Mouse (Mus musculus): ENCODE measurements at regions not wholly inside any gene's neighbourhood (a gene's known extent, or its start where the extent isn't known, plus 50 kb on each side); places are given as distances from the start of the nearest gene placed in this dataset.

- H3K4me1 ChIP-seq (ENCODE audit: control insufficient read depth, insufficient read depth, insufficient read length, low read length), result no peaks in the 10 kb centered on the region
- H3K27ac ChIP-seq (ENCODE audit: insufficient read depth, low read depth, low read length), result no peak overlapping the region
- H3K36me3 ChIP-seq (ENCODE audit: control insufficient read depth, insufficient read depth, low read length), result no peaks in the 10 kb centered on the region
- no peak for TF ChIP-seq POLR2A (IDR thresholded peaks at IDR 0.05; ENCODE audit: low read depth, low read length)
- no peak for TF ChIP-seq CTCF (IDR thresholded peaks at IDR 0.05; ENCODE audit: extremely low read depth, insufficient read length, insufficient replicate concordance, low read depth, low read length)
- H3K27me3 ChIP-seq (ENCODE audit: control insufficient read depth, insufficient read depth, low read length), result no peaks in the 10 kb centered on the region
- 49% methylated on average over 9 of the region's 9 CpGs for WGBS
- H3K4me3 ChIP-seq (ENCODE audit: low read depth, low read length), result no peak overlapping the region
Observed at GRCm38 (mm10) chr4:62823555-62824250, 141.7 kb upstream of the Zfp618 start.

- H3K4me1 ChIP-seq (ENCODE audit: control insufficient read depth, insufficient read depth, insufficient read length, low read length), result no peaks in the 10 kb centered on the region
- no peak overlapping the region for H3K4me3 ChIP-seq (ENCODE audit: low read depth, low read length)
- no peak overlapping the region for H3K27ac ChIP-seq (ENCODE audit: insufficient read depth, low read depth, low read length)
- no peaks in the 10 kb centered on the region for H3K36me3 ChIP-seq (ENCODE audit: control insufficient read depth, insufficient read depth, low read length)
- TF ChIP-seq POLR2A (IDR thresholded peaks at IDR 0.05; ENCODE audit: low read depth, low read length) (no peak), CTCF (IDR thresholded peaks at IDR 0.05; ENCODE audit: extremely low read depth, insufficient read length, insufficient replicate concordance, low read depth, low read length) (no peak)
- H3K27me3 ChIP-seq (ENCODE audit: control insufficient read depth, insufficient read depth, low read length), result no peaks in the 10 kb centered on the region
- 87% methylated on average over 10 of the region's 10 CpGs for WGBS
Observed at GRCm38 (mm10) chr4:62824581-62824980, 140.8 kb upstream of the Zfp618 start.

GRCm38 (mm10) chr4:62825256-62825655 lies 140.1 kb upstream of the Zfp618 start:
- no peak overlapping the region for H3K4me3 ChIP-seq (ENCODE audit: low read depth, low read length)
- WGBS, result 77% methylated on average over 5 of the region's 5 CpGs
- no peaks in the 10 kb centered on the region for H3K27me3 ChIP-seq (ENCODE audit: control insufficient read depth, insufficient read depth, low read length)
- H3K36me3 ChIP-seq (ENCODE audit: control insufficient read depth, insufficient read depth, low read length), result no peaks in the 10 kb centered on the region
- no peak for TF ChIP-seq CTCF (IDR thresholded peaks at IDR 0.05; ENCODE audit: extremely low read depth, insufficient read length, insufficient replicate concordance, low read depth, low read length)
- no peak for TF ChIP-seq POLR2A (IDR thresholded peaks at IDR 0.05; ENCODE audit: low read depth, low read length)
- no peaks in the 10 kb centered on the region for H3K4me1 ChIP-seq (ENCODE audit: control insufficient read depth, insufficient read depth, insufficient read length, low read length)
- H3K27ac ChIP-seq (ENCODE audit: insufficient read depth, low read depth, low read length), result no peak overlapping the region

GRCm38 (mm10) chr4:62828963-62829362 lies 136.4 kb upstream of the Zfp618 start:
- H3K4me1 ChIP-seq (ENCODE audit: control insufficient read depth, insufficient read depth, insufficient read length, low read length), result no peaks in the 10 kb centered on the region
- no peaks in the 10 kb centered on the region for H3K36me3 ChIP-seq (ENCODE audit: control insufficient read depth, insufficient read depth, low read length)
- no peak overlapping the region for H3K4me3 ChIP-seq (ENCODE audit: low read depth, low read length)
- 61% methylated on average over 7 of the region's 7 CpGs for WGBS
- TF ChIP-seq CTCF (IDR thresholded peaks at IDR 0.05; ENCODE audit: extremely low read depth, insufficient read length, insufficient replicate concordance, low read depth, low read length) (no peak), POLR2A (IDR thresholded peaks at IDR 0.05; ENCODE audit: low read depth, low read length) (no peak)
- no peak overlapping the region for H3K27ac ChIP-seq (ENCODE audit: insufficient read depth, low read depth, low read length)
- no peaks in the 10 kb centered on the region for H3K27me3 ChIP-seq (ENCODE audit: control insufficient read depth, insufficient read depth, low read length)

GRCm38 (mm10) chr4:62833944-62834343 lies 131.4 kb upstream of the Zfp618 start:
- WGBS, result 3% methylated on average over 7 of the region's 7 CpGs
- Histone ChIP-seq H3K4me3 (ENCODE audit: low read depth, low read length) (no peak overlapping the region), H3K27me3 (ENCODE audit: control insufficient read depth, insufficient read depth, low read length) (no peaks in the 10 kb centered on the region), H3K27ac (ENCODE audit: insufficient read depth, low read depth, low read length) (no peak overlapping the region), H3K4me1 (ENCODE audit: control insufficient read depth, insufficient read depth, insufficient read length, low read length) (no peaks in the 10 kb centered on the region), H3K36me3 (ENCODE audit: control insufficient read depth, insufficient read depth, low read length) (no peaks in the 10 kb centered on the region)
- TF ChIP-seq CTCF (IDR thresholded peaks at IDR 0.05; ENCODE audit: extremely low read depth, insufficient read length, insufficient replicate concordance, low read depth, low read length) (no peak), POLR2A (IDR thresholded peaks at IDR 0.05; ENCODE audit: low read depth, low read length) (no peak)

- whole genome bisulfite sequencing, result 67% methylated on average over 6 of the region's 6 CpGs
- TF ChIP-seq POLR2A (IDR thresholded peaks at IDR 0.05; ENCODE audit: low read depth, low read length) (no peak), CTCF (IDR thresholded peaks at IDR 0.05; ENCODE audit: extremely low read depth, insufficient read length, insufficient replicate concordance, low read depth, low read length) (no peak)
- no peaks in the 10 kb centered on the region for H3K4me1 ChIP-seq (ENCODE audit: control insufficient read depth, insufficient read depth, insufficient read length, low read length)
Observed at GRCm38 (mm10) chr4:62836875-62837274, 128.5 kb upstream of the Zfp618 start.

GRCm38 (mm10) chr4:62850526-62850925 lies 114.8 kb upstream of the Zfp618 start:
- H3K4me3 ChIP-seq (ENCODE audit: low read depth, low read length), result no peak overlapping the region
- TF ChIP-seq POLR2A (IDR thresholded peaks at IDR 0.05; ENCODE audit: low read depth, low read length) (no peak), CTCF (IDR thresholded peaks at IDR 0.05; ENCODE audit: extremely low read depth, insufficient read length, insufficient replicate concordance, low read depth, low read length) (no peak)

More at GRCm38 (mm10) chr4:62836875-62837274, 128.5 kb upstream of the Zfp618 start:
- Histone ChIP-seq H3K27ac (ENCODE audit: insufficient read depth, low read depth, low read length) (no peak overlapping the region), H3K27me3 (ENCODE audit: control insufficient read depth, insufficient read depth, low read length) (no peaks in the 10 kb centered on the region), H3K36me3 (ENCODE audit: control insufficient read depth, insufficient read depth, low read length) (no peaks in the 10 kb centered on the region), H3K4me3 (ENCODE audit: low read depth, low read length) (no peak overlapping the region)

More at GRCm38 (mm10) chr4:62850526-62850925, 114.8 kb upstream of the Zfp618 start:
- no peak overlapping the region for H3K27ac ChIP-seq (ENCODE audit: insufficient read depth, low read depth, low read length)
- H3K36me3 ChIP-seq (ENCODE audit: control insufficient read depth, insufficient read depth, low read length), result no peaks in the 10 kb centered on the region
- no peaks in the 10 kb centered on the region for H3K27me3 ChIP-seq (ENCODE audit: control insufficient read depth, insufficient read depth, low read length)
- WGBS, result 74% methylated on average over 5 of the region's 5 CpGs
- no peaks in the 10 kb centered on the region for H3K4me1 ChIP-seq (ENCODE audit: control insufficient read depth, insufficient read depth, insufficient read length, low read length)

All from small intestine, adult 2 months (tissue).